Mouse (Mus musculus) E14TG2a.4 (cell line): ENCODE data around the gene Nkapd1.

Source experiments
- H3K27me3 ChIP-seq: 2 replicates; pipeline ENCODE4 v1.6.1; 2014; ENCODE audit warnings: low read length, control low read depth; ENCODE audit not compliant: insufficient read depth
- H3K36me3 ChIP-seq: 2 replicates; pipeline ENCODE4 v1.6.1; 2014; ENCODE audit warnings: low read length, control low read depth; ENCODE audit not compliant: insufficient read depth
- H3K4me1 ChIP-seq: replicated peaks from 2 replicates; pipeline ENCODE4 v1.6.1; 2014; ENCODE audit warnings: low read depth, low read length, control low read depth
- H3K4me3 ChIP-seq: replicated peaks from 2 replicates; pipeline ENCODE4 v1.5.1; 2014; ENCODE audit warnings: mild to moderate bottlenecking, low read length
- H3K9me3 ChIP-seq: 2 replicates; pipeline ENCODE4 v1.6.1; 2014; ENCODE audit warnings: low read length, control low read depth
- CTCF ChIP-seq: conservative IDR thresholded peaks from 2 replicates; pipeline ENCODE4 v1.5.1; 2014; ENCODE audit warnings: low read length
- NANOG ChIP-seq: IDR thresholded peaks from 2 replicates; pipeline ENCODE4 v1.6.1; 2014; ENCODE audit warnings: borderline replicate concordance, low read length, mixed read lengths
- POU5F1 ChIP-seq: IDR thresholded peaks from 2 replicates; pipeline ENCODE4 v1.6.1; 2014; ENCODE audit warnings: low read length, borderline replicate concordance

Nkapd1 gene

GRCm38 (mm10) chr9:50592955-50593354, 24.3 kb downstream of the Nkapd1 start:
- peaks cover 7% of the 10 kb centered on the region; the same call in 1 of the 2 replicates for H3K4me1 ChIP-seq
- H3K36me3 ChIP-seq = peaks cover 30% of the 10 kb centered on the region
- peaks cover 3% of the 10 kb centered on the region; the same call in 1 of the 2 replicates for H3K27me3 ChIP-seq
- no peaks in the 10 kb centered on the region for H3K9me3 ChIP-seq
- TF ChIP-seq POU5F1 (no peak), CTCF (no peak), NANOG (no peak)
- H3K4me3 ChIP-seq = no peak overlapping the region

GRCm38 (mm10) chr9:50590856-50591518, 26.3 kb downstream of the Nkapd1 start:
- Histone ChIP-seq H3K4me3 (no peak overlapping the region), H3K4me1 (peaks cover 7% of the 10 kb centered on the region; the same call in 1 of the 2 replicates), H3K27me3 (peaks cover 3% of the 10 kb centered on the region; the same call in 1 of the 2 replicates), H3K36me3 (peaks cover 10% of the 10 kb centered on the region), H3K9me3 (no peaks in the 10 kb centered on the region)
- TF ChIP-seq POU5F1 = no peak
- no peak for TF ChIP-seq NANOG
- no peak for TF ChIP-seq CTCF

GRCm38 (mm10) chr9:50586955-50587354, 30.3 kb downstream of the Nkapd1 start:
- H3K36me3 ChIP-seq = no peaks in the 10 kb centered on the region
- H3K4me1 ChIP-seq = no peaks in the 10 kb centered on the region
- TF ChIP-seq NANOG (no peak), CTCF (no peak), POU5F1 (no peak)
- H3K27me3 ChIP-seq = peaks cover 4% of the 10 kb centered on the region; the same call in 1 of the 2 replicates
- no peaks in the 10 kb centered on the region for H3K9me3 ChIP-seq
- no peak overlapping the region for H3K4me3 ChIP-seq

- Histone ChIP-seq H3K4me1 (no peaks in the 10 kb centered on the region), H3K27me3 (peaks cover 5% of the 10 kb centered on the region; the same call in 1 of the 2 replicates), H3K9me3 (no peaks in the 10 kb centered on the region), H3K4me3 (no peak overlapping the region), H3K36me3 (no peaks in the 10 kb centered on the region)
- TF ChIP-seq POU5F1 (no peak), CTCF (no peak), NANOG (no peak)
Observed at GRCm38 (mm10) chr9:50585145-50585818, 32.0 kb downstream of the Nkapd1 start.

- Histone ChIP-seq H3K9me3 (no peaks in the 10 kb centered on the region), H3K27me3 (peaks cover 9% of the 10 kb centered on the region; the same call in 1 of the 2 replicates), H3K4me3 (no peak overlapping the region), H3K36me3 (no peaks in the 10 kb centered on the region), H3K4me1 (peaks cover 4% of the 10 kb centered on the region)
- no peak for TF ChIP-seq CTCF
- TF ChIP-seq NANOG = no peak
- TF ChIP-seq POU5F1 = no peak
Observed at GRCm38 (mm10) chr9:50580370-50580769, 36.9 kb downstream of the Nkapd1 start.

GRCm38 (mm10) chr9:50569599-50570525, 47.4 kb downstream of the Nkapd1 start:
- no peaks in the 10 kb centered on the region for H3K36me3 ChIP-seq
- H3K27me3 ChIP-seq = peaks cover 16% of the 10 kb centered on the region
- H3K4me1 ChIP-seq = no peaks in the 10 kb centered on the region
- H3K9me3 ChIP-seq = no peaks in the 10 kb centered on the region
- H3K4me3 ChIP-seq = no peak overlapping the region
- TF ChIP-seq CTCF (no peak), POU5F1 (no peak), NANOG (no peak)

GRCm38 (mm10) chr9:50567881-50568280, 49.4 kb downstream of the Nkapd1 start:
- Histone ChIP-seq H3K27me3 (peaks cover 10% of the 10 kb centered on the region; the same call in 1 of the 2 replicates), H3K4me3 (no peak overlapping the region), H3K9me3 (no peaks in the 10 kb centered on the region), H3K36me3 (no peaks in the 10 kb centered on the region), H3K4me1 (no peaks in the 10 kb centered on the region)
- TF ChIP-seq CTCF (no peak), NANOG (no peak)

GRCm38 (mm10) chr9:50567372-50567771, 49.9 kb downstream of the Nkapd1 start:
- H3K27me3 ChIP-seq = peaks cover 10% of the 10 kb centered on the region; the same call in 1 of the 2 replicates
- H3K9me3 ChIP-seq = no peaks in the 10 kb centered on the region
- no peak overlapping the region for H3K4me3 ChIP-seq
- H3K4me1 ChIP-seq = no peaks in the 10 kb centered on the region
- H3K36me3 ChIP-seq = no peaks in the 10 kb centered on the region
- TF ChIP-seq NANOG = no peak
- no peak for TF ChIP-seq POU5F1
- no peak for TF ChIP-seq CTCF
